Mouse (Mus musculus) limb, embryonic 14.5 days (tissue): ENCODE results near the gene Son. TPM values are rescaled to one million over a fixed set of nuclear protein-coding genes. Genes with fewer than 3 reads are reported as not detected.

Source experiments
- ATAC-seq: fragments of 200-750 bp; cut with Nextera tagmentation; 2 replicates; pipeline ENCODE4 v1.8.0; 2017; ENCODE audit warnings: low read depth, moderate number of reproducible peaks, moderate TSS enrichment; ENCODE audit not compliant: low FRiP score
- DNase-seq: peaks from one replicate; pipeline ENCODE4 v3.0.0-alpha.2; 2015; ENCODE audit warnings: low spot score
- H3K27ac ChIP-seq: fragments of 300-500 bp; sonication (generic); replicated peaks from 2 replicates; pipeline ENCODE4 v1.5.1; 2014; ENCODE audit warnings: low read depth, mild to moderate bottlenecking, low read length, moderate library complexity, mixed read lengths
- H3K27me3 ChIP-seq: fragments of 300-500 bp; sonication (generic); 2 replicates; pipeline ENCODE4 v1.6.1; 2014; ENCODE audit warnings: low read length, mixed read lengths; ENCODE audit not compliant: control insufficient read depth, insufficient read depth
- H3K36me3 ChIP-seq: fragments of 300-500 bp; sonication (generic); 2 replicates; pipeline ENCODE4 v1.6.1; 2014; ENCODE audit warnings: mild to moderate bottlenecking, low read length, moderate library complexity, mixed read lengths; ENCODE audit not compliant: control insufficient read depth, insufficient read depth
- H3K4me1 ChIP-seq: fragments of 300-500 bp; sonication (generic); 2 replicates; pipeline ENCODE4 v1.6.1; 2014; ENCODE audit warnings: antibody characterized with exemption, low read length, mixed read lengths; ENCODE audit not compliant: control insufficient read depth, insufficient read depth
- H3K4me2 ChIP-seq: fragments of 300-500 bp; sonication (generic); replicated peaks from 2 replicates; pipeline ENCODE4 v1.6.1; 2014; ENCODE audit warnings: low read depth, mild to moderate bottlenecking, low read length, moderate library complexity; ENCODE audit not compliant: severe bottlenecking
- H3K4me3 ChIP-seq: fragments of 300-500 bp; sonication (generic); replicated peaks from 2 replicates; pipeline ENCODE4 v1.5.1; 2014; ENCODE audit warnings: low read length
- H3K9ac ChIP-seq: fragments of 300-500 bp; sonication (generic); 2 replicates; pipeline ENCODE4 v1.6.1; 2014; ENCODE audit warnings: mild to moderate bottlenecking, low read depth, low read length, moderate library complexity; ENCODE audit not compliant: severe bottlenecking
- H3K9me3 ChIP-seq: fragments of 300-500 bp; sonication (generic); 2 replicates; pipeline ENCODE4 v1.6.1; 2016; ENCODE audit warnings: low read length; ENCODE audit not compliant: control insufficient read depth
- POLR2A ChIP-seq: fragments of 200-500 bp; IDR thresholded peaks from 2 replicates; pipeline ENCODE4 v1.8.0; 2012; ENCODE audit warnings: inconsistent platforms, mild to moderate bottlenecking, moderate library complexity, borderline replicate concordance; ENCODE audit not compliant: insufficient read depth, insufficient read length; ENCODE audit errors: extremely low read depth
- WGBS: fragments of 180-500 bp; shearing (Covaris S2); extraction: QIAGEN DNeasy Blood & Tissue Kit; methylation state at CpG from one replicate; pipeline ENCODE4 v1.1.7; 2014; 5-methylcytosine and 5-hydroxymethylcytosine counted together
- polyA plus RNA-seq, 2 experiments: library from polyadenylated mRNA; depleted of rRNA in 1 of 2; stranded (reverse) in 1 of 2; unstranded in 1 of 2; fragments of >200 nt; fragmentation: Nextera tagmentation in 1 of 2; extraction: Ambion mirVana in 1 of 2; gene quantifications; 2 replicates each; pipeline versions ENCODE4 v1.2.1 to v1.2.3; 2012 to 2014

The Son gene
- polyA plus RNA-seq, 2 experiments, result 180 to 354 TPM

DNA sequence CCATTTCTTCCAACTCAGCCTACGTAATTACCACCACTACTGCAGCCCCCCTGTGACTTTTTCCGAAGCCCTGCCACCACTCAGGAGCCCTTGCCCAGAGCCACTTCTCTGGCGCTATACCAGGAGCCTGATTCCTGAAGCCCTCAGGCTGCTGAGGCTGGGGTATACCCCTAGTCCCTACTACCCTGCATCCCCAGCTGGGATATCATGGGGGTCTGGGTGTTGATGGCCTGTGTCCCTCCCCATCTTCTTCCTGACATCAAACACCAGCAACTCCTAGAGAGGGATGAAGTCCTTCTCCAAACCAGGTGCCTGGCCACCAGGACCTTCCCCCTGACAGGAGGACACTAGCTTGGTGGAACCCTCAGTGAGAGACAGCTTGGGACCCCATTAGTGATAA lies 4.9 kb downstream of the Son start:
- H3K36me3 ChIP-seq, result peaks cover 49% of the 10 kb centered on the region
- no peak overlapping the region for H3K4me2 ChIP-seq
- no peak overlapping the region for H3K4me3 ChIP-seq
- no peak for TF ChIP-seq POLR2A
- H3K9ac ChIP-seq, result no peak overlapping the region
- H3K9me3 ChIP-seq, result no peaks in the 10 kb centered on the region
- 81% methylated on average over 3 of the region's 3 CpGs for whole genome bisulfite sequencing
- no peak for DNase-seq
- H3K27ac ChIP-seq, result no peak overlapping the region
- no peaks in the 10 kb centered on the region for H3K27me3 ChIP-seq
- peaks cover 5% of the 10 kb centered on the region; the same call in 1 of the 2 replicates for H3K4me1 ChIP-seq
- no peak for ATAC-seq

DNA sequence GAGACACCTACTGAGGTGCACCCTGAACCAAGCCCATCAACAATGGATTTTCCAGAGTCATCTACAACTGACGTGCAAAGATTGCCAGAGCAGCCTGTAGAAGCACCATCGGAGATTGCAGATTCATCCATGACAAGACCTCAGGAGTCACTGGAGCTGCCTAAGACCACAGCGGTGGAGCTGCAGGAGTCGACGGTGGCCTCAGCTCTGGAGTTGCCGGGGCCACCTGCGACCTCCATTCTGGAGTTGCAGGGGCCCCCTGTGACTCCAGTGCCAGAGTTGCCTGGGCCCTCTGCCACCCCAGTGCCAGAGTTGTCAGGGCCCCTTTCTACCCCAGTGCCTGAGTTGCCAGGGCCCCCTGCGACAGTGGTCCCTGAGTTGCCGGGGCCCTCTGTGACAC lies 8.0 kb downstream of the Son start:
- no peak overlapping the region for H3K4me3 ChIP-seq
- no peaks in the 10 kb centered on the region for H3K27me3 ChIP-seq
- no peak overlapping the region for H3K9ac ChIP-seq
- TF ChIP-seq POLR2A, result no peak
- no peaks in the 10 kb centered on the region for H3K9me3 ChIP-seq
- ATAC-seq (no peak), DNase-seq (no peak)
- no peaks in the 10 kb centered on the region for H3K4me1 ChIP-seq
- H3K27ac ChIP-seq, result no peak overlapping the region
- peaks cover 80% of the 10 kb centered on the region for H3K36me3 ChIP-seq
- no peak overlapping the region for H3K4me2 ChIP-seq
- 97% methylated on average over 9 of the region's 9 CpGs for WGBS

DNA sequence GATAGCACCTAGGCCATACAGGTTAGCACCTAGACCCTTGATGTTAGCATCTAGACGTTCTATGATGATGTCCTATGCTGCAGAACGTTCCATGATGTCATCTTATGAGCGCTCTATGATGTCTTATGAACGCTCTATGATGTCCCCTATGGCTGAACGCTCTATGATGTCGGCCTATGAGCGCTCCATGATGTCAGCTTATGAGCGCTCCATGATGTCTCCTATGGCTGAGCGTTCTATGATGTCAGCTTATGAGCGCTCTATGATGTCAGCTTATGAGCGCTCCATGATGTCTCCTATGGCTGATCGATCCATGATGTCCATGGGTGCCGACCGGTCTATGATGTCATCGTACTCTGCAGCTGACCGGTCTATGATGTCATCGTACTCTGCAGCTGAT lies 10.0 kb downstream of the Son start:
- Histone ChIP-seq H3K9ac (no peak overlapping the region), H3K4me1 (no peaks in the 10 kb centered on the region), H3K4me3 (no peak overlapping the region), H3K4me2 (no peak overlapping the region), H3K27me3 (no peaks in the 10 kb centered on the region), H3K9me3 (no peaks in the 10 kb centered on the region), H3K27ac (no peak overlapping the region), H3K36me3 (peaks cover 91% of the 10 kb centered on the region)
- ATAC-seq (no peak), DNase-seq (no peak)
- TF ChIP-seq POLR2A, result no peak
- 97% methylated on average over 17 of the region's 17 CpGs for WGBS

DNA sequence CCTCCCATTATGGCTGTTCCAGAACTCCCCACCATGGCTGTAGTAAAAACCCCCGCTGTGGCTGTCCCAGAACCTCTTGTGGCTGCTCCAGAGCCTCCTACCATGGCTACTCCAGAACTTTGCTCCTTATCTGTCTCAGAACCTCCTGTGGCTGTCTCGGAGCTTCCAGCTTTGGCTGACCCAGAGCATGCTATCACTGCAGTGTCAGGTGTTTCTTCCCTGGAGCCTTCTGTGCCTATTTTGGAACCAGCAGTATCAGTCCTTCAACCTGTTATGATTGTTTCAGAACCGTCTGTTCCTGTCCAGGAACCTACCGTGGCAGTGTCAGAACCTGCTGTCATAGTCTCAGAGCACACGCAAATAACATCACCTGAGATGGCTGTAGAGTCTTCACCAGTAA lies 11.2 kb downstream of the Son start:
- Histone ChIP-seq H3K4me2 (no peak overlapping the region), H3K9me3 (no peaks in the 10 kb centered on the region), H3K36me3 (peaks cover 95% of the 10 kb centered on the region), H3K27ac (no peak overlapping the region), H3K4me3 (no peak overlapping the region), H3K4me1 (no peaks in the 10 kb centered on the region), H3K9ac (no peak overlapping the region), H3K27me3 (no peaks in the 10 kb centered on the region)
- ATAC-seq (no peak), DNase-seq (no peak)
- no peak for TF ChIP-seq POLR2A
- WGBS, result 94% methylated on average over 5 of the region's 5 CpGs

DNA sequence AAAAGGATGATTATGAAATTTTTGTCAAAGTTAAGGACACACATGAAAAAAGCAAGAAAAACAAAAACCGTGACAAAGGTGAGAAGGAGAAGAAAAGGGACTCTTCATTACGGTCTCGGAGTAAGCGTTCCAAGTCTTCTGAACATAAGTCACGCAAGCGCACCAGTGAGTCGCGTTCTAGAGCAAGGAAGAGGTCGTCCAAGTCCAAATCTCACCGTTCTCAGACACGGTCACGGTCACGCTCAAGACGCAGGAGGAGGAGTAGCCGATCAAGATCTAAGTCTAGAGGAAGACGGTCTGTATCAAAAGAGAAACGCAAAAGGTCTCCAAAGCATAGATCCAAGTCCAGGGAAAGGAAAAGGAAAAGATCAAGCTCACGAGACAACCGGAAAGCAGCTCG lies 12.5 kb downstream of the Son start:
- TF ChIP-seq POLR2A, result no peak
- ATAC-seq (no peak), DNase-seq (no peak)
- 97% methylated on average over 20 of the region's 20 CpGs for WGBS
- Histone ChIP-seq H3K4me1 (no peaks in the 10 kb centered on the region), H3K9ac (no peak overlapping the region), H3K4me2 (no peak overlapping the region), H3K27me3 (no peaks in the 10 kb centered on the region), H3K27ac (no peak overlapping the region), H3K4me3 (no peak overlapping the region), H3K36me3 (peaks cover 98% of the 10 kb centered on the region), H3K9me3 (no peaks in the 10 kb centered on the region)

DNA sequence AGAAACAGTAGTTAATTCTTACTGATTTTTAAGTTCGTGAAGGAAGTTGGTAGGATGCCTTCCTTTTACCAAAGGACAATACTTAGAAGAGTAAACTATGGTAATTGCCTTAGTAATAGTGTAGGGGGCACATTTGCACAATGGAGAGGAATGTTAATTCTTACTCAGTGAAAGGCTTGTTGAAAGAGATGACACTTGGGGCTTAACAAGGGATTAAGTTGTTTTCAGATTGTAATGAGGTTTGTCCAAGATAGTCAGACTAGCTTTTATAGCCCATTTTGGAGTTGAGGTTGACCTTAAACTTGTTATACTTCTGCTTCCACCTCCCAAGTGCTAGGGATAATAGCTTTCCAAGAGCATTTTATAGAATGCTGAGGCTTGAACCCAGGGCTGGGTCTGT lies 14.1 kb downstream of the Son start:
- ATAC-seq (no peak), DNase-seq (no peak)
- no peak overlapping the region for H3K27ac ChIP-seq
- 91% methylated on average over 1 of the region's 1 CpGs for WGBS
- no peaks in the 10 kb centered on the region for H3K4me1 ChIP-seq
- no peak overlapping the region for H3K4me3 ChIP-seq
- no peak overlapping the region for H3K4me2 ChIP-seq
- H3K27me3 ChIP-seq, result no peaks in the 10 kb centered on the region
- no peak for TF ChIP-seq POLR2A
- no peak overlapping the region for H3K9ac ChIP-seq
- H3K36me3 ChIP-seq, result peaks cover 98% of the 10 kb centered on the region
- no peaks in the 10 kb centered on the region for H3K9me3 ChIP-seq
